Mouse (Mus musculus) adrenal gland, adult 10 weeks (tissue): ENCODE measurements around the gene Olfr1466. TPM values are rescaled to one million over a fixed set of nuclear protein-coding genes. Genes with fewer than 3 reads are reported as not detected.

Experiments
- polyA plus RNA-seq: library from polyadenylated mRNA; stranded (reverse); fragments of 350-450 nt; fragmentation: Illumina TruSeq; extraction: RNeasy Lipid Tissue Mini Kit (QIAGEN cat#74804); gene quantifications from one replicate; pipeline ENCODE4 v1.2.3, GENCODE M21; 2014; ENCODE audit warnings: low read depth, low replicate concordance

The Olfr1466 gene
- not detected for polyA plus RNA-seq

DNA sequence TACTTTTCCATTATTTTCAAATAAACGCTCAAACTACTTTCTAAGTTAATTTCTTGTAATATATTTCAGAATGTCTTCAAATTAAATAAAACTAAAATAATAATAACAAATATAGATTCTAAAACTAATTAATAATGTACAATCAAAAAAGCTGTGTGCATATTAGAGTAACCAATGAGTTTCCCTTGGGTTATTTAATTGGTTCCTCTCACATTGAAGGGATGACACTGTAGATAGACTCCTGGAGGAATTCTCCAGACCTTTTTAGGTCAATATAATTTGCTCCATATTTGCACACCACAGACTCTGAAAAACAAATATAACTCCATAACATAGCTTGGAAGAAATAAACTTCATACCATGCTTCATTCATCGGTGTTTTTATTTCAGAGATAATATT lies at the start of gene Olfr1466:
Olfr1466 (plus strand) TSS at position 301 of the 400 bp plus-strand sequence.

DNA sequence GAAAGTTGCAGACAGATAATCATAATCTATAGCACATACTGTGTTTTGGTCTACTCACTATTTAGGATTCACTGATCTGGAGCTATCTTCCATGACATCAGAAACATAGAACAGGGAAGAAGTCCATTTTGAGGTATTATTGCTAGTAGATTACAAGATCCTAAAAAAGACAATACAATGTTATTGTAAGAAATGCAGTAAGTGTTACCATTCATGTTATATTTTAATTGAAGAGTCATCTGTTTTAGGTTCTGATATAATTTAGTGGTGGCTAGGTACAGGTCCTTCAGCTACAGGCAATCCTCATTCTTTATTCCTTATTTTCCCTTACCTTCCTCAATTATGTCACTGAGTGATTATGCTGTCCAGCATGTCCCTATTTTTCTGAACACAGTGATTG lies 23.2 kb upstream of the Olfr1466 start, which contains the start of gene Olfr1465:
Olfr1465 (minus strand) TSS at position 101 of the 400 bp plus-strand sequence.

DNA sequence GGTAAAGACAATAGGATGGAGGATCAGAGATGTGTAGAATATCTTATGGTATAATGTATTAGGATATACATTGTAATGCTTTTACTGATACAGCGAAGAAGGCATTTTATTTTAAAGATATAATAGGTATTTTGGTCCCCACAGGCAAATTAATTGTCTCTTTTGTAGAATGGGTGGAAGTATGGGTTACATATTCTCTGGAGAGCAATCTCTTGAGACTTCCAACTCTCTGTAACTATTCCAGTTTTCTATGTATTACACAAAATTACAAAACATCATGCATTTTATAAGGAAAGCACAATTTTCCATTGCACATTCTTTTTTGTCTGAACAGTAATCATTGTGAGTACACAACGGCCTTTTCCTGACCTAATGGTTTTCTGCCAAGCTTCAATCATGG lies 23.3 kb downstream of the Olfr1466 start, which contains the start of gene Olfr1467:
Olfr1467 (plus strand) TSS at position 301 of the 400 bp plus-strand sequence.

Other genes with a start within 250 kb of the Olfr1466 start
- gene Olfr1457, start 241.0 kb upstream of the Olfr1466 start, polyA plus RNA-seq: not detected
- gene Olfr1458, start 232.1 kb upstream of the Olfr1466 start, polyA plus RNA-seq: not detected
- gene Olfr1459, start 189.3 kb upstream of the Olfr1466 start, polyA plus RNA-seq: not detected
- gene Olfr1461, start 175.9 kb upstream of the Olfr1466 start, polyA plus RNA-seq: not detected
- not detected for gene Olfr1462, start 153.1 kb upstream of the Olfr1466 start, polyA plus RNA-seq
- gene Olfr1463, start 107.5 kb upstream of the Olfr1466 start, polyA plus RNA-seq: not detected
- gene Olfr1465, start 23.3 kb upstream of the Olfr1466 start, polyA plus RNA-seq: not detected
- not detected for gene Olfr1467, start 23.4 kb downstream of the Olfr1466 start, polyA plus RNA-seq
- not detected for gene Olfr1469, start 69.0 kb downstream of the Olfr1466 start, polyA plus RNA-seq
- not detected for gene Olfr1471, start 104.5 kb downstream of the Olfr1466 start, polyA plus RNA-seq
- not detected for gene Olfr1472, start 117.2 kb downstream of the Olfr1466 start, polyA plus RNA-seq
- not detected for gene Olfr1474, start 130.7 kb downstream of the Olfr1466 start, polyA plus RNA-seq
- gene Olfr1475, start 141.3 kb downstream of the Olfr1466 start, polyA plus RNA-seq: not detected
- not detected for gene Olfr1477, start 161.7 kb downstream of the Olfr1466 start, polyA plus RNA-seq
- not detected for gene Olfr1480, start 189.1 kb downstream of the Olfr1466 start, polyA plus RNA-seq
- not detected for gene Olfr1484, start 244.6 kb downstream of the Olfr1466 start, polyA plus RNA-seq